Mouse (Mus musculus) heart, adult 8-10 months (tissue): Measurements from ENCODE around the gene Swap70. TPM values are rescaled to one million over a fixed set of nuclear protein-coding genes. Genes with fewer than 3 reads are reported as not detected.

ENCODE experiments used
- DNase-seq: peaks from one replicate; pipeline ENCODE4 v3.0.0; 2022; ENCODE audit warnings: low spot score
- total RNA-seq, 4 experiments: library from RNA; stranded (reverse); gene quantifications; 2 replicates each; pipeline ENCODE4 v1.2.4; 2022

Gene Swap70
- total RNA-seq, 4 experiments from 2014 or later = 11.0 to 13.4 (median 12.0) TPM

DNA sequence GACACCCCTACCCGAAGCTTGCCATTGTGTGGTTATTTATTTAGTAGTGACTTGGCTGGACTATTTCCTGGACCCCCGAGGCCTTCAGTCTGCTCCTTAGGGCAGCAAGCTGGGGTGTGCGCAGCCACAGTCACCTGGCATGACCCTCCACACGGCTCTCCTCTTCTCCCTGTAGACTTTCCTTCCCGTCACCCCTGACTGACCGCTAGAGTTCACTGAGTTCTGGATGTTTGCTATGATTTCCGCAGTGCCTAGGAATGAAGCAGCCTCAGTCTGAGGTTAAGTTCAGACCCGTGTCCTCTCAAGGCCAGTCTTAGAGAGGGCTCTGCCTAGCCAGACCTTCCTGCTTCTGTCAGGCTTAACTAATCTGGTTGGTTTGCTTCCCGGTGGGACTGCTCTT, 50.3 kb downstream of the Swap70 start:
- no peak for DNase-seq

DNA sequence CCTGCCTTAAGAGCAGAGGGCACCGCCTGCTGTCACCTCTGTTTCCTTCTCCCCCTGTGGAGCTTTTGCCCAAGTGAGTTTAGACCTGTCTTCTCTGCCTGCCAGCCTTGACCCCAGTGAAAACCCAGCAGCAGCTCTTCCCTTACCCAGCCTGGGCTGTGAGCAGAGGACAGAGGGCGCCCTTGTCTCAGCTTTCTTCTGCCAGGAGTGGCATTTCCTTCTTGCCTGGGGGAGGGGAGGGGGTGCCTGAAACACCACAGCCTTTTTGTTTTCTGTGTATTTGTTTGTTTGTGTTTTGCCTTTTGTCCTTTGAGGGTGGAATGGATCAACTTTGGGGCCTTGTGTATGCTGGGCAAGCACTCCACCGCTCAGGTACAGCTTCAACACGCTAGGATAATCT, 50.9 kb downstream of the Swap70 start:
- no peak for DNase-seq

DNA sequence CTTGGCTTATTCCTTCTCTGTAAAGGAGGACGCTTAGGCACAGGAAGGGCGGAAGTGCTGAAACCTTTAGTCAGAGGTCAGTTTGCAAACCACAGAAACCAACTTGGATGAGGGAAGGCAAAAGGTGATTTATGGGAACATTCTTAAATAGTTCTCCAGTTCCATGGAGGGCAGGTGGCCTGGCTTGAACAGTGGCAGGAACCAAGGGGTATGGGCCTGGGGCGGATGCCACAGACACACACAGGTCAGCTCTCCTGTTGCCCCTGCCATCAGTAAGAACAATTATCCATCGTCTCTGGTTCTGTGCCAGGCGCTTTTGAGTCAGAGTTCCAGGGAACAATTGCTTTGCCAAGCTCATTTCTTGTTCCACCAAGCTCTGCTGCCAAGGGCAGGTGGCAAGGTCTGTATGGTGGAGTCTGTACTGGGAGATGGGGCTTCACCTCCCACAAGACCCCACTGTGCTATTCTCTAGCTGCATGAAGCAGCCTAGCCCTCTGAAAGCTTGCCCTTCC, 56.3 kb downstream of the Swap70 start:
- DNase-seq = no peak

DNA sequence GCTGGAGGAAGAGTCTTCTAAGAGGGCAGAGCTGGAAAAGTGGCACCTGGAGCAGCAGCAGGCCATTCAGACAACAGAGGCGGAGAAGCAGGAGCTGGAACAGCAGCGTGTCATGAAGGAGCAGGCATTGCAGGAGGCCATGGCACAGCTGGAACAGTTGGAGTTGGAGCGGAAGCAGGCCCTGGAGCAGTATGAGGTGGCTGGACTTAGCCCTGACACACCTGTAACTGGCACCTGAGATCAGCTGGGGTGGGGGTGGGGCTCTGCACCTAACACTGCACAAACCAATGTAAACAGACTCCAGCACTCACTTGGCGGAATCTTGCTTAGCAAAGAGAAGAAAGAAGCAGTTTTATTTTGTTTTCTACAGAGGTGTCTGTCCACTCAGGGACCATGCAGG, 57.7 kb downstream of the Swap70 start:
- DNase-seq = no peak

DNA sequence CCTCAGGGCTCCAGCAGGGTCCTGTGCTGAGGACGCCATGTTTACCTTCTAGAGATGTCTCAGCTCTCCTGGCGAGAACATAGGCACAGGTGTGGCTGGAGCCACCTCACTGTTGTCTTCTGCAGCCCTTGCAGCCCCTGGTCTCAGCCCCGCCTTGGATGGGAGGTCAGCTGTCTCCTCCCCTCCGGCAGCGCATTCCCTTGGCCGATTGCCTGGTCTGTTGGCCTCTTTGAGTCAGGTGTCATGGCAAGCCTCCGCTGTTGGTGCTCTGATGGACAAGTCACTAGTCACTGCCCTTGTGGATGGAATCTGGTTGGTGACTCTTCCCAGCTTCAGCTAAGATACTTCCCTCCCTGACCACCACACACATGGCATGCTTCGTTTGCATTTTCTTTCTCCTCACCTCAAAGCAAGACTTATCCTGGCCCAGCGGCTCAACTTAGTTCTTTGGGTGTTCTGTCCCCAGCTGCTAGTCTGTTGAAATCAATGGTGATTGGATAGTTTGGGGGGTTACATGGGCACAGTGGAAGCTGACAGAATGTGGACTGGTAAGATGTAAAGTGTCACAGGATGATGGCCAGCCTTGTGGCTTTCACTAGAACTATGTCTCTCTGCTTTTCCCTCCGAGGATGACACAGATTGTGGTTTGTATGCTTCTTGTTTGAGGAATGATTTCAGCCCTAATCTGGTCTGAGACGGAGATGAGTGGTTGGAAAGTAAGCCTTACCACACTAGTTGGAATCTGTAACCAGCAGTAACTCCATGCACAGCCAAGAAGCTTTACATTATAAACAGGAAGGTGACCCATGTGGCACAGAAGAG, 60.1 kb downstream of the Swap70 start:
- no peak for DNase-seq

DNA sequence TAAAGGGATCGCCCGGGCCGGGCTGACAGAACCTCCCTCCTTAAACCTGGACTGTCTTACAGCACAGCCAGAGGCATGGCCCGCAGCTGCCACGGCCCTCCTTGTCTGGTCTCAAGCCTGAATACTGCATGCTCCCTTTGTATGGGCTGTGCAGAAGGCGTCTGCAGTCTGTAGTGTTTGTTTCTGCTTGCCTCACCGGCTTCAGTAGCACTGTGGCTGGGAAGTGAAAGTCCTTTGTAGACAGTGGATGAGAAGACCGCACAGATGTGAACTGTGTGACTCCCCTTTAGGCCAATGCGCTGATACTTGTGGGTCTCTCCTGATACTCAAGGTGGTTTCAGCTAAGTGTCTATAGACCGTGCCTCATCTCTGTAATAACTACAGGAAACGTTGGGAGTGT, 61.3 kb downstream of the Swap70 start:
- DNase-seq = no peak

DNA sequence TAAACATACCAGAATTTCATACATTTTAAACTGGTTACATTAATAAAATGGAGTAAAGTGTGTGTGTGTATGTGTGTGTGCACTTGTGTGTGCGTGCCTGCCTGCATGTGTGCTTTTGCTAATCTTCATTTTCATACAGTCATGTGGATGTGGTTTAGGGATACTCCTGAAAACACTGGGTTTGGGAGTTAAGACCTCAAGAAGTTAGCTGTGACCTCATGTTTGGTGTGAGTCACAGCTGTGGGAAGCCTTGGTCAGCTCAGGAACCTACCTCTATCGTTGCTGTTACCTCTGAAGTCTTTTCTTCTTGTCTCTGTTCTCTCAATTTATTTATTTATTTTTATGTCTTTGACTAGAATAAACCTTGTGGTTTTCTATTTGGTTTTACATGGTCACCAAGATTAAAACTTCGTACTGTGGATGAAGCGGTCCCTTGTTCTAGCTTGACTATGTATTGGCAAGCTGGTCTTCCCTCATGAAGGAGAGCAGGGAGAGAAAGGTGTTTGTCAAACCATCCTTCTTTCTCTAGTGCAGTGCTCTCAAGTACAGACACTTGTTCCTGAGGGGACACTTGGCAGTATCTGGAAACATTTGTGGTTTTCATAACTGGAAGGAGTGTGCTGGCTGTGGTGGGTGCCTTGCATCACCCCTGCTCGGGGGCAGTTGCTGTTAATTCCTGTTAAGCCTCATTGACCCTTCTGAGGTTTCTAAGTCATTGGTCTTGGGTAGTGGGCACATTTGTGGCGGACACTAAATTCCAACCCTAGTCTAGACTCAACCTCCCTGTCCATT, 62.2 kb downstream of the Swap70 start:
- no peak for DNase-seq

DNA sequence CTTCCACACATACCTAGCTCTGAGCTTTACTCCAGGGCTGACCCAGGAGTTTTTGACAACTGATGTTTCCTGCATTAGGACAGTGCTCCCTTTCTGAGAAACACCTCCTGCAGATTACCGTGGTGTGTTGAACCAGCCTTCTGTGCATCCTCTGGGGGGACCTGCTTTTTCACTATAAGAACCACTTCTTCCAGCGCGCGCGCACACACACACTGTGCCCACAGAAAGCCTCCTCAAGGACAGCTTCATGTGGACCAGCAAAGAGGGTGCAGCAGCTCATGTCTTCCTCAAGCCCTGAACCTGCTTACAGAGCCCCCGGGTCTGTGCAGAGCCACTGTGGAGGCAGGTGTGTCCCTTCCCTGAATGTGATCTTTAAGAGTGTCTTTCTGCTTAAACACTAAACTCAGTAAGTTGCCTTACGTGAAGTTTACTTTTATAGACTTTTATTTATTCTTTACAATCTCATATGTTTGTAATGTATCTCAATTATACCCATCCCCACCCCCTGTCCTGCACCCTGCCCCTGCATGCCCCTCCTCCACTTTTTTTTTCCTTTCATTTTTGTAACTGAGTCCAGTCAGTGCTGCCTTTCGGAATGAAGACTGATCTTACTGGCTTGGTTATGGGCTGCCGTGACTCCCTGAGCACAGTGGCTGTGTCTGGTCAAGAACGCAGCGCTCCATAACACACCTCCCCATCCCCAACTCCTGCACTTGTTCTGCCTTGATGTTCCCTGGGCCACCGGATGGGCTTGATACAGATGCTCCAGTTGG, 63.8 kb downstream of the Swap70 start:
- DNase-seq = no peak

DNA sequence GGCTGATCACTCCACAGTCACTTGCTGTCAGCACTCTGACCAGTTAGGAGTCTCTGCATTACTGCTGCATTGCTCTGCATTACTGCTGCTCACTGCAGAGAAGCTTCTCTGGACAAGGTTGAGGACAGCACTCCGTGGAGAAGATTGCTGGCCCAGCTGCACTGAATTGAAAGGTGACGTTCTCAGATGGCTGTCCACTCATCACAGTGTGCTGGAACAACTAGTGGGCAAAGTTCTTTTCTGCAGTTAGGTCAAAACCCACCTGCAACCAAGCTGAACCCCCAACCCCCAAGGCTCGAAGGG, 64.3 kb downstream of the Swap70 start:
- no peak for DNase-seq

DNA sequence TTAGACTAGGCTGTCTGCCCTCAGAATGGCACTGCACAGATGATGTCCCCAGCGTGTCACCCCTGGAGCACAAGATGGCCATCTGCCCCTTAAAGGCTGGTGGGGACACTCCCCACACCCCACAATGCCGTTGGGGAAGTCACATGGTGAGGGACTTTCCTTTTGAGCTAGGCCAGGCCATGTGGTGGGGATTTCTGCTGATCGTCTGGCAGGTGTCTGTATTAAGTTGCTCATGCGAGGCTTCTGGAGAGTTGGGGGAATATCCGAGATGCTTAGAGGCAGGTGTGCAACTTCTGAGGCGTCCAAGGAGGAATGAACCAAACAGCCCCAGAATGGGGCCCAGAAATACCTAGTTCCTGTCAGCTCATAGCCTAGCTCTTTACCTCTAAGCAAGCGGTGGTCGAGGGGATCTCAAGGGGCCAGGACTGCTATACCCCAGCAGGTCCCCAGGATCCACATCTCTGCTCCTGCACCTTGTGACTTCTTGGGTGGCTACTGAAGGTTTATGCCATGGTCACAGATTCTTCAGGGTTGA, 64.8 kb downstream of the Swap70 start:
- no peak for DNase-seq

DNA sequence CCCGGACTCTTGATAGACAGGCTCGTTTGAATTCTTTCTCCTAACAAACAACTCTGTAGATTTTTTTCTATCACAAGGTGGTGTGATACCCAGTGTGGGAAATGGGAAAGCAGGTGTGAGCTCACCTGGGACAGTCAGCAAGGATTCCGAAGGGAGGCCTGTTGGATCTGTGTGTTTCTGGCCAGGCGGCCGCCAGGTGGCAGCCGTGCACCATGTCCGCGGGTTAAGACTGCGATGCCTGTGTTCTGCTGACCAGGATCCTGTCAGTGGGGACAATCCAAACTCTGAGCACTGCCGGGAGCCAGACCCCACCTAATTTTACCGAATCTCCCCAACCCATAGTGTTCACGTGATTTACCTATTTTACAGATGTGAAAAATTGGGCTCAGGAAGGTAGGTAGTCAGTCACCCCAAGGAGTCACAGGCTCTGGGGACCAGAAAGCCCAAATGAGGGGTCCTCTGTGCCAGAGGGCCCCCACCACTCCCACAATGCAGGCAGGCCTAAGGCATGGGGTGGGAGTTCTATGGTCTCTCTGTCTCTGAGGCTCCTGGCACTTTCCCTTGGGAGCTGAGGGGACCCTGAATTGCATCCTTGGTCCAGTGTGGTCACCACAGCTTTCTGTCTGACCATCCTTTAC, 65.4 kb downstream of the Swap70 start:
- DNase-seq = peak; percentile 80

DNA sequence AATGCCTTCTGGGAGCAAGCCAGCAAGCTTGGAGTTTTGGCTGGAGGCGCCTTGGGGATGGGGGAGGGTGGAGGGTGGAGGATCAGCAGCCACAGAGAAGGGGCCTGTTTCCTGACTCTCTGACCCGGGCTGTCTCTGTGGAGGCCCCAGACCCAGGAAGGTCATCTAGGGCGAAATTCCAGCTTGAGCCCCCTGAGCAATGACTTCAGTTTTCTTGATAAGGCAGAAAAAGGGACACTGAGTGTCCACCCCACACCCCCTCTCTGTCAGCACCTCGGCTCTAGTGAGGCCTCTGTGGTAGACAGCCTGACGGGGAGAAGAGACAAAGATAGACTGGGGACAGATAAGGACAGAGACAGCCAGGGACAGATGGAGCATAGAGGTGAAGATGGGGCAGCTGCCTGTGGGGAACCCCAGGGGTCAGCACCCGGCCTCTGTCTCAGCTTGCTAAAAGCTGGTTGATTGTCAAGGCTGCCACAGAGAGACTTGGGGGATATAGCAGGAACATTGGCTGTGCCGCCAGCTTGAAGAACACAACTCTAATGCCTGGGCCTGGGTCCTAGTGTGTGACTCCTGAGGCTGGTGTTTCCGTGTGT, 66.1 kb downstream of the Swap70 start:
- DNase-seq = peak; percentile 59

DNA sequence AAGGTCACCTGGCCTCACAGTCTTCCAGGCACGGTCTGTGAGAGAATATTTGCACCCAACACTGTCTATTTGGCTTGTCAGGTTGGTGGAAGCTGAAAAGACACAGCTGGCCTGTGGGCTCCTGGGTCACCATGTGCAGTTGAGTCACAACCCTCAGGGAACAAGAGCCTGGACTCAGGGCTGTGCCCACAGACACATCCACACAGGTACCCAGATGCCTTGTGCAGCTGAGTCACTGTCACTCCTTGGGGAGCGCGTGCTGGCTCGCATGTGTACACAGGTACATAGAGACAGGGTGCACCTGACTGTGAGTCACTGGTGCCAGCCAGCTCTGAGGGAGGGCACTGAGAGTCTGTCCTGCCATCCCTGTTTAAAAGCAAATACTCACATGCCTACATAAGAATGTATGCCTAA, 66.7 kb downstream of the Swap70 start:
- peak; percentile 35 for DNase-seq

DNA sequence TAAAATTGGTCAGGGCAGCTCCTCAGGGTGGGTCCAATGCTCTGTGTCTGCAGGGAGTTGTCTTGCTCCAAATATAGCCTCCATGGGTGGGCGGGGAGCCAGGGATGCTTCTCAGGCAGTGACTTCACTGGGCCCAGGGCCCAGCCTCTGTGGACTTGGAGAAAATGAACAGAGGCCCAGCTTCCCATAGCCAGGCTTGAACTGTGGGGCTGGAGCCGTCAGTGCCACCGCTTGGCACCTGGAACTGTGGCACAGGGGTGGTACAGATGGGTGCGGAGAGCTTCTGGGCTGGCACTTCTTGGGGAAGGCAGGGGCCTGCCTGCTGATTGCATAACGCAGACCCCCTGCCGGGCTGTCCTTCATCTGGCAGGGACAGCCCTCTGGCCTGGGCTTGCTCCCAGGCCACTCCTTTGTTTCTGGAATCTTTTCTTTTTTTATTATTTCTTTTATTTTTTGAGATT, 67.2 kb downstream of the Swap70 start:
- peak; percentile 79 for DNase-seq

DNA sequence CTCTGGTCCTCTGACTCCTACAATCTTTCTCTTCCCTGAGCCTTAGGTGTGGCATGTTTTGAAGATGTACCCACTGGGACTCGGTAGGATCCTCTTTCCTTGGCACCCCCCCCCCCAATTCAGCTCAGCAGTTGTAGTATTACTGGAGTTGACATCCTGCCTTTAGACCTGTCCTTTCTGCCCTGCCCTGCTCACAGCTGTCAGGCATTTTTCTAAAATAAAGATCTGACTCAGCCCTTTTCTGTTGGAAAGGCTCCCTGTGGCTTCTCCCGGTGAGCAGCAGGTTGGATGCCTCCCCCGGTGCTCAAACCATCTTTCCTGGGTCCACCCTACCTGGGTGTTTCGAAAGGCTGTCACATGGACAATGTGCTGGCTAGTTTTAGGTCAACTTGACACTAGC, 68.1 kb downstream of the Swap70 start:
- DNase-seq = no peak

DNA sequence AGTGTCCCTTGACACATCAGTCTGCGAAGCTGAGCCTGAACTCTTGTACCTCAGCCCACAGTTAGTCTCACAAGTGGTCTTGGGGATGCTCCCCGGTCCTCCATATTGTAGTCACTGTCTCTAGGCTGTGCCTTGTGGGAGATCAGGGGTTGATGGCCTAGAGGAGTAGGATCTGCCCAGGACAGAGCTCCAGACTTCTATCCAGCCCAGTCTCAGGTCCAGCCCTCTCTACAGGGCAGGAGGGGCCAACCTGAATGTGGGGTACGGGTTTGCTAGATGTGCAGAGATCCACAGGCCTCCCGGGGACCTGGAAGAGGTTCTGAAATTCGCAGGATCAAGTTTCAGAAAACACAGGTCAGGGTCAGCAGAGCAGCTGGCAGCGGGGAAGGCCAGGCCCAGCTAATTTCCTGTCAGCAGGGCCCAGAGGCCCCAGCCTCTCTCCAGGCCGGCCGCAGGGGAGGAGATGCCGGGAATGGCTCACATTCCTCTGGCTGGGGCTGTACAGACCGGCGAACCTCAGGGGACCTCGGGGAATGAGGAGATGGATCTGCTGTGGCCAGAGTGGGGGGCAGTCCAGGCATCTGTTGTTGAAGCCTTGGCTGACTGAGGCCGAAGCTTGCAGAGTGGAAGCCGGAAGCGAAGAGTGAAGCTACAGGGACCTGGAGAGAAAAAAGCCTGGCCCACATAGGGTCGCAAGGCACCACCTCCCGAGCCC, 75.5 kb downstream of the Swap70 start:
- DNase-seq = peak; percentile 84

DNA sequence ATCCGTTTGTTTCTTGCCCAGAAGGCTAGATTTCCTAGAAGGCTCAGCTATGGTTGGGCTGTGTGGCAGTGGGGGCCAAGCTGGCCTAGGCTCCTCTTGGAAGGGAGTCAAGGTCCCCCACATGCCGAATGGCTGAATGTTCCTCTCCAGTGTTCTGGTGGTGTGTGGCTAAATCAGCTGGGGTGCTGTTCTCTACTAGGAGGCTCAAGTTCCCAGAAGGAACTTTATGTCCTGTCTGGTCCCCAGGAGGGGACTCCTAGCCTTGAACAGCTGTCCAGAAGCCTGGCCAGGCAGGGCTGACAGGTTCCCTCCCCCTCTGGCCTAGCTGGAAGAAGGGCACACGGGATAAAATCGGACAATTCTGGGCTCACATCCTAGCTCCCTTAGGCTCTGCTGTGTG, 76.1 kb downstream of the Swap70 start:
- DNase-seq = peak; percentile 68

DNA sequence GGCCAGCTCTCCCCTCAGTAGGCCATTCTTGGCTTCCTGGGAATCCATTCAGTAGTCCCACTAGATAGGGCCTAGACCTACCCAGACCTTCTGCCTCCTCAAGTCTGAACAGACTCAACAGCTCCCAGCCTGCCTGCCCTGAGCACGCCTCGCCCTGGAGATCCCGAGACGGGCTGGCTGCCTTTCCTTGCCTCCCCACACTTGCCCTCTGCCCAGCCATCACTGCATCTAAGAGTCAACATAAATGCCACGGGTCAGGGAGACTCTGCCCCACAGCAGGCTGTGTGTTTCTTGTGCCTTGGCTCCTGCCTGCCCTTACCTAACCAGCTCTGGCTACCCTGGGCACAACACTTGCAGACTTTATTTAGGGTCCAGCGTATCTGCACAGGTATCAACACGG, 76.6 kb downstream of the Swap70 start:
- DNase-seq = no peak

DNA sequence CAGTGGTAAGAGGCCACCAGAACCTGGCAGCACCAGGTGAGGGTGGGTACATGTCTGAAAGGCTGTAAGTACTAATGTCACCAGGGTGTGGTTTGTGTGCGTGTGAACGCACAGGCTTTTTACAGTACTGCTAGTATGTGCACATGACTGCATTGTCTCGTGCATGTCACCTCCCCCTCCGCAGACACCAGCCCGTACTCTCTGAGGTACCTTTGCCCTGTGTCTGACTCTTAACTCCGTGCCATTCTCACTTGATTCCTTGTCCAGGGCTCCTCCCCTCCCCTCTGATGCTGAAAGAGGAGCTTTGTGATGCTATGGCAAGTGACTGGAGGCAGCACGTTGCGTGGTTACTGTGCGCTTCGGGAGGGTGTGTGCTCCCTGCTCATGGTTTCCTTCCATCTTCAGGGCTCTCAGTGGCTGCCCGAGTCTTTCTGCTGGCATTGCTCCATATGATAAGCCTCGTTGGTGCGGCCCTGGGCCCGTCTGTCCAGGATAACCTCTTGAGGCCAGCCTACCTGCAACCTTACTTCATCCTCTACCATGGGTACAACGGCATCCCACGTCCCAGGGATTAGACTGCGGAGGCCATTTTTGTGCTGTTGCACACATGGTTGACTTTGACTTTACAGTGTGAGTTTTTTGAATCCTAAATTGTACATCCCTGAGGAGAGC, 77.4 kb downstream of the Swap70 start:
- no peak for DNase-seq

DNA sequence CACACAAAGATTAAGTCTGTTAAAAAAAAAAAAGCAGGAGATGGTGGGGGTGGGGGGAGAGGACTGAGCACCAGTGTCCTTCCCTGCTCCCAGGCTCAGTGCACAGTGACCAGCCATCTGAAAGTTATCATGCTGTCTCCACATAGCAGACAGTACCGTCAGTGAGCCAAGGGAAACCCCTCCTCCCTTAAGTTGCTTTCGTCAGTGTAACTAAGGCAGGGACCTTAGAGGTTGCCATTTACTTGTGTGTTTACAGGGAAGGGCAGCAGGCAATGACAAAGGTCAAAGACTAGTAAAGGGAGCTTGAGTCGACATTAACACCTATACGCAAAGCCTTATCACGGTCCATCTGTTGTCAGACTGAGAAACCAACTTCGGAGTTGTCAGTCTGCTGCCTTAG, 81.4 kb downstream of the Swap70 start:
- no peak for DNase-seq
